Mouse (Mus musculus): ENCODE measurements around the gene Slc24a4.

GRCm38 (mm10) chr12:102275833-102276443 lies 147.4 kb downstream of the Slc24a4 start:
- TF ChIP-seq CTCF (IDR thresholded peaks at IDR 0.05; ENCODE audit: low read depth, low read length) (no peak), GATA1 (IDR thresholded peaks at IDR 0.05; ENCODE audit: borderline replicate concordance, low read length) (no peak), POLR2AphosphoS5 (IDR thresholded peaks at IDR 0.05; ENCODE audit: insufficient replicate concordance, low read depth, low read length) (no peak), GATA2 (IDR thresholded peaks at IDR 0.05; ENCODE audit: borderline replicate concordance, low read depth, low read length) (no peak), TAL1 (conservative IDR thresholded peaks at IDR 0.05; ENCODE audit: low read depth, low read length) (no peak)

Data from G1E (cell line).